Mouse (Mus musculus) heart, embryonic 15.5 days (tissue): Measurements from ENCODE around the gene Lpin2. TPM values are rescaled to one million over a fixed set of nuclear protein-coding genes. Genes with fewer than 3 reads are reported as not detected.

Source experiments
- ATAC-seq: fragments of 200-750 bp; cut with Nextera tagmentation; replicated peaks from 2 replicates; pipeline ENCODE4 v1.8.0; 2017; ENCODE audit warnings: low read depth, moderate TSS enrichment; ENCODE audit not compliant: insufficient number of reproducible peaks, insufficient read depth, low FRiP score
- H3K27ac ChIP-seq: fragments of 300-500 bp; sonication (generic); 2 replicates; pipeline ENCODE4 v1.5.1; 2015; ENCODE audit warnings: mild to moderate bottlenecking, inconsistent platforms
- H3K27me3 ChIP-seq: fragments of 300-500 bp; sonication (generic); 2 replicates; pipeline ENCODE4 v1.6.1; 2015; ENCODE audit warnings: inconsistent platforms
- H3K36me3 ChIP-seq: fragments of 300-500 bp; sonication (generic); 2 replicates; pipeline ENCODE4 v1.6.1; 2015; ENCODE audit warnings: mild to moderate bottlenecking, inconsistent platforms
- H3K4me1 ChIP-seq: fragments of 300-500 bp; sonication (generic); replicated peaks from 2 replicates; pipeline ENCODE4 v1.6.1; 2015; ENCODE audit warnings: inconsistent platforms
- H3K4me2 ChIP-seq: fragments of 300-500 bp; sonication (generic); 2 replicates; pipeline ENCODE4 v1.6.1; 2015; ENCODE audit warnings: inconsistent platforms, mild to moderate bottlenecking, moderate library complexity
- H3K4me3 ChIP-seq: fragments of 300-500 bp; sonication (generic); 2 replicates; pipeline ENCODE4 v1.5.1; 2015; ENCODE audit warnings: mild to moderate bottlenecking, inconsistent platforms
- H3K9ac ChIP-seq: fragments of 300-500 bp; sonication (generic); 2 replicates; pipeline ENCODE4 v1.6.1; 2015; ENCODE audit warnings: mild to moderate bottlenecking, inconsistent platforms
- H3K9me3 ChIP-seq: fragments of 300-500 bp; sonication (generic); replicated peaks from 2 replicates; pipeline ENCODE4 v1.6.1; 2016; ENCODE audit warnings: inconsistent platforms
- WGBS: fragments of 180-500 bp; shearing (Covaris S2); methylation state at CpG from one replicate; pipeline ENCODE4 v1.1.7; 2015; ENCODE audit warnings: mixed read lengths; 5-methylcytosine and 5-hydroxymethylcytosine counted together
- polyA plus RNA-seq: library from polyadenylated mRNA; unstranded; fragments of >200 nt; fragmentation: Nextera tagmentation; extraction: Ambion mirVana; gene quantifications from 2 replicates; pipeline ENCODE4 v1.2.1, GENCODE M21; 2015

Gene Lpin2
- polyA plus RNA-seq, 1 experiment from 2014 or later: 12.3 TPM

DNA sequence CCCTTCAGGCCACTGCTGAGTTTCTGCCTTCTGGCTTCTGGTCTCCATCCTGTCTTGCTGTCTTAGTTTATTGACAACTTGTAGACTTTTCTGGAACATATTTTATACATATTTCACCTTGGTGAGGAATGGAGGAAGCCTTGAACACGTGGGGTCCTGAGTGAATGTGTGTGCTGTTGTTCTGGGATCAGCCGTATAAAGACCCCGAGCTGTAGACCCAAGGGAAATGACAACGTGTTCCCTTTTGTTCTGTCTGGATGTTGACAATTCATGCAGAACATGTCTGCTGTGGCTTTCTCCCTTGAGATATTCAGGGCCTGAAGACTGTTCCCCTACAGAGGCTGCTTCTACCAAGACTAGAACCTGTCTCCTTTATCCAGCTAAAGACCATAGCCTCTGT, 5.0 kb upstream of the Lpin2 start:
- no peak overlapping the region for H3K4me2 ChIP-seq
- H3K27ac ChIP-seq: no peak overlapping the region
- H3K9ac ChIP-seq: no peak overlapping the region
- no peaks in the 10 kb centered on the region for H3K36me3 ChIP-seq
- 57% methylated on average over 4 of the region's 4 CpGs for WGBS
- ATAC-seq: no peak
- no peaks in the 10 kb centered on the region for H3K27me3 ChIP-seq
- H3K9me3 ChIP-seq: no peaks in the 10 kb centered on the region
- peaks cover 11% of the 10 kb centered on the region for H3K4me1 ChIP-seq
- no peak overlapping the region for H3K4me3 ChIP-seq

- WGBS: 48% methylated on average over 2 of the region's 2 CpGs
- H3K9ac ChIP-seq: no peak overlapping the region
- H3K9me3 ChIP-seq: no peaks in the 10 kb centered on the region
- ATAC-seq: no peak
- no peak overlapping the region for H3K4me2 ChIP-seq
- no peaks in the 10 kb centered on the region for H3K27me3 ChIP-seq
- no peak overlapping the region for H3K27ac ChIP-seq
- no peaks in the 10 kb centered on the region for H3K36me3 ChIP-seq
- H3K4me3 ChIP-seq: no peak overlapping the region
- peaks cover 17% of the 10 kb centered on the region for H3K4me1 ChIP-seq
Measured at GRCm38 (mm10) chr17:71177949-71178348, 4.4 kb upstream of the Lpin2 start.

DNA sequence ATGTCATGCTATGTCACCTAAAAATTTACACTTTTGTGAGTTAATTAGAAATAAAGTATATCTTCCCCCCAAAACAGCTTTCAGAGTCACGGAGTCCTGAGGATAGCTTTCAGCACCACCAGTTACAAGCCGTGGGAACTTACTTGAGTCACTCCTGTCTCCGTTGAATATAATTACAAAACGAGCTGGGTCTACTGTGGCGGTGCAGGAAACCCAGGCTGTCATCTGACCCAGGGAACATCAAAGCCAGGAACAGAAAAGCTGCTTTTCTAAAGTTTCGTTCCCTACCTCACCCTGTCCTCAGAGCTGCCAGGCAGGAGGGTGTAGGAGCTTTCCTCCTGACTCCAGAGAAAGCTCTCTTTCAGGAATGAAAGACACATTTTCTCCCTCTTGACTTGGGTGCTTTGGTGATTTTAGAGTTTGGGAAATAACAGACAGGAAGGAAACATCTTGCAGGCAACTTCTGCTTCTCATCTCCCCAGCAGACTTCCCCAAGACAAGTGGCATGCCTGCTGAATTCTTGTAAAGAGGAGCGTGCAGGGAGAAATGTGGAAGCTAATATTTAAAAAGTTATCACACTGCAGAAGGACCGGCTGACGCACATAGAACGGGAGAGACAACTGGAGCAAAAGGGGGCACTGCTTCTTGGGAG, 3.7 kb upstream of the Lpin2 start:
- Histone ChIP-seq H3K36me3 (no peaks in the 10 kb centered on the region), H3K4me3 (no peak overlapping the region), H3K9ac (no peak overlapping the region), H3K4me1 (peaks cover 17% of the 10 kb centered on the region), H3K27ac (no peak overlapping the region; the same call in 1 of the 2 replicates), H3K27me3 (no peaks in the 10 kb centered on the region), H3K9me3 (no peaks in the 10 kb centered on the region), H3K4me2 (no peak overlapping the region; the same call in 1 of the 2 replicates)
- no peak for ATAC-seq
- 19% methylated on average over 10 of the region's 10 CpGs for whole genome bisulfite sequencing

GRCm38 (mm10) chr17:71179551-71180309, 2.6 kb upstream of the Lpin2 start:
- no peak overlapping the region for H3K4me2 ChIP-seq
- peaks cover 21% of the 10 kb centered on the region for H3K4me1 ChIP-seq
- no peak overlapping the region for H3K4me3 ChIP-seq
- no peak overlapping the region for H3K9ac ChIP-seq
- ATAC-seq: no peak
- H3K27ac ChIP-seq: no peak overlapping the region
- no peaks in the 10 kb centered on the region for H3K9me3 ChIP-seq
- no peaks in the 10 kb centered on the region for H3K27me3 ChIP-seq
- H3K36me3 ChIP-seq: no peaks in the 10 kb centered on the region
- WGBS: 84% methylated on average over 11 of the region's 11 CpGs

DNA sequence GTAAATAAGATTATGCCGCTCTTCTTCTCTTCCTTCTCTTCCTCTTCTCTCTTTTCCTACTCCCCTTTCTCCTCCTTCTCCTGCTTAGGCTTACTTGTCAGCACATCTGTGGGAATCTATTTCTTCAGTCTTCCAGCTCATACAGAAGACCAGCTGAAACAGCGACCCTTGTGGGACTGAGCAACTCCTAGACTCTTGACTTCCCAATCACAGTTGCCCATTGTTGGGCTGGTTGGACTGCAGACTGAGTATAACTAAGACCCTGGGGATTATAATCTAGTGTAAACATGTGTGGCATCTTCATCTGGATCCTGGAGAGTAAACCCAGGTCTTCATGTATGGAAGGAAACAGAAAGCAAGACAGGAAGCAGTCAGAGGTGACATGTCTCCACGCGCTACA, 1.8 kb upstream of the Lpin2 start:
- no peak for ATAC-seq
- H3K9me3 ChIP-seq: no peaks in the 10 kb centered on the region
- WGBS: 92% methylated on average over 4 of the region's 4 CpGs

GRCm38 (mm10) chr17:71182871-71183656, 704 bp downstream of the Lpin2 start:
- Histone ChIP-seq H3K9ac (peak overlapping the region; percentile 86), H3K27me3 (no peaks in the 10 kb centered on the region), H3K27ac (peak overlapping the region; percentile 85), H3K9me3 (no peaks in the 10 kb centered on the region), H3K4me3 (peak overlapping the region; percentile 83), H3K4me2 (peak overlapping the region; percentile 73), H3K36me3 (no peaks in the 10 kb centered on the region), H3K4me1 (peaks cover 31% of the 10 kb centered on the region)
- peak; percentile 95 for ATAC-seq
- under 1% methylated on average over 71 of the region's 71 CpGs for WGBS

More for the DNA sequence above, 1.8 kb upstream of the Lpin2 start:
- H3K4me1 ChIP-seq: peaks cover 29% of the 10 kb centered on the region
- no peak overlapping the region for H3K27ac ChIP-seq
- H3K36me3 ChIP-seq: no peaks in the 10 kb centered on the region
- H3K27me3 ChIP-seq: no peaks in the 10 kb centered on the region
- H3K4me2 ChIP-seq: no peak overlapping the region
- no peak overlapping the region for H3K9ac ChIP-seq
- H3K4me3 ChIP-seq: no peak overlapping the region

GRCm38 (mm10) chr17:71183657-71184261, 1.4 kb downstream of the Lpin2 start:
- Histone ChIP-seq H3K9ac (peak overlapping the region; percentile 86), H3K4me3 (peak overlapping the region; percentile 83), H3K9me3 (no peaks in the 10 kb centered on the region), H3K36me3 (no peaks in the 10 kb centered on the region), H3K27ac (peak overlapping the region; percentile 85), H3K27me3 (no peaks in the 10 kb centered on the region), H3K4me2 (peak overlapping the region; percentile 73), H3K4me1 (peaks cover 28% of the 10 kb centered on the region)
- whole genome bisulfite sequencing: under 1% methylated on average over 75 of the region's 79 CpGs
- ATAC-seq: peak; percentile 6; the same call in 1 of the 2 replicates

GRCm38 (mm10) chr17:71184356-71185111, 2.2 kb downstream of the Lpin2 start:
- Histone ChIP-seq H3K4me3 (peak overlapping the region; percentile 83), H3K36me3 (no peaks in the 10 kb centered on the region), H3K9ac (peak overlapping the region; percentile 86), H3K27ac (peak overlapping the region; percentile 85), H3K4me1 (peaks cover 25% of the 10 kb centered on the region), H3K9me3 (no peaks in the 10 kb centered on the region), H3K4me2 (peak overlapping the region; percentile 73), H3K27me3 (no peaks in the 10 kb centered on the region)
- 9% methylated on average over 22 of the region's 22 CpGs for WGBS
- ATAC-seq: no peak

- H3K4me3 ChIP-seq: 0 out of 2 replicates have a peak overlapping the region, but pooled peaks have one; percentile 83
Measured at GRCm38 (mm10) chr17:71185368-71185767, 3.0 kb downstream of the Lpin2 start.

DNA sequence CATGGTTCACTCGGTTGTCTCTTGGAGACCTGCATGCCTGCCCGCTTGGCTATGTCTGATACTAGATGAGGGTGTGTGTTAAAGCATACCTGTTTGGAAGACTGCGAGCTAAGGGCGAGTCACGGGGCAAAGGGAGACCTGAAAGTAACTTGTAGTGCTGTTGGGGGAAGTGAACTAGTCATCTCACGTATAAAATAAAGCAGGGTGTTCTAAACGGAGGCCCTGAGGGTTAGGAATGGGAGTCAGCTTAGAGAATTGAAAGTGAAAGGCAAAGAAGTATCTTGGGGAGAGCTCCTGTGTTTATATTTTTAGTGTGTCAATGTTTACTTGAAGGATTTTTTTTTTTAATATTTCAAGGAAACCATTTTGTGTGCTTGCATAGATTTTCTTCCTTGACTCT, 8.2 kb downstream of the Lpin2 start:
- Histone ChIP-seq H3K4me2 (no peak overlapping the region), H3K4me1 (peaks cover 13% of the 10 kb centered on the region), H3K27me3 (no peaks in the 10 kb centered on the region), H3K4me3 (no peak overlapping the region), H3K36me3 (no peaks in the 10 kb centered on the region), H3K9me3 (no peaks in the 10 kb centered on the region), H3K9ac (no peak overlapping the region), H3K27ac (no peak overlapping the region)
- 80% methylated on average over 7 of the region's 7 CpGs for WGBS
- ATAC-seq: no peak

More at GRCm38 (mm10) chr17:71185368-71185767, 3.0 kb downstream of the Lpin2 start:
- Histone ChIP-seq H3K9ac (no peak overlapping the region), H3K4me2 (peak overlapping the region; percentile 73), H3K27ac (no peak overlapping the region), H3K9me3 (no peaks in the 10 kb centered on the region), H3K36me3 (no peaks in the 10 kb centered on the region), H3K27me3 (no peaks in the 10 kb centered on the region), H3K4me1 (peaks cover 25% of the 10 kb centered on the region)
- 75% methylated on average over 1 of the region's 1 CpGs for WGBS
- ATAC-seq: no peak
